Mouse (Mus musculus) lung, postnatal 0 days (tissue): ENCODE measurements around the gene Car14.

Source experiments
- CTCF ChIP-seq: IDR thresholded peaks from 2 replicates; pipeline ENCODE4 v1.5.1; 2016; ENCODE audit warnings: antibody characterized with exemption, mild to moderate bottlenecking
- EP300 ChIP-seq: IDR thresholded peaks from 2 replicates; pipeline ENCODE4 v1.6.1; 2016; ENCODE audit warnings: antibody characterized with exemption, mild to moderate bottlenecking, control low read depth

GRCm38 (mm10) chr3:95887596-95887995 is 16.9 kb downstream of the Car14 start:
- TF ChIP-seq CTCF (no peak), EP300 (no peak)
